Mouse (Mus musculus) forelimb bud, embryonic 11.5 days (tissue): ENCODE measurements around the gene Tomm70a.

Experiments
- DNase-seq: peaks from one replicate; pipeline ENCODE4 v3.0.0-alpha.2; 2012; ENCODE audit warnings: low read depth, low spot score

The Tomm70a gene

GRCm38 (mm10) chr16:57190390-57190789 lies 68.9 kb downstream of the Tomm70a start:
- no peak for DNase-seq

- no peak for DNase-seq
Measured at GRCm38 (mm10) chr16:57191214-57191613, 69.7 kb downstream of the Tomm70a start.

- DNase-seq, result no peak
Measured at GRCm38 (mm10) chr16:57196590-57196989, 75.1 kb downstream of the Tomm70a start.

GRCm38 (mm10) chr16:57197281-57197680 lies 75.8 kb downstream of the Tomm70a start:
- no peak for DNase-seq
